Mouse (Mus musculus) frontal cortex, adult (tissue): ENCODE measurements around the gene Pnpla2.
"Not testable (repeated sequence)": the region's sequence is repeated elsewhere in the genome, so short reads cannot be mapped to it uniquely, and the experiment has no call there.

ENCODE experiments used
- ATAC-seq: cut with Nextera tagmentation; 2 replicates; pipeline ENCODE4 v1.9.2; 2017; ENCODE audit warnings: mild to moderate bottlenecking, moderate library complexity, mixed read lengths; ENCODE audit not compliant: low TSS enrichment

The Pnpla2 gene

DNA sequence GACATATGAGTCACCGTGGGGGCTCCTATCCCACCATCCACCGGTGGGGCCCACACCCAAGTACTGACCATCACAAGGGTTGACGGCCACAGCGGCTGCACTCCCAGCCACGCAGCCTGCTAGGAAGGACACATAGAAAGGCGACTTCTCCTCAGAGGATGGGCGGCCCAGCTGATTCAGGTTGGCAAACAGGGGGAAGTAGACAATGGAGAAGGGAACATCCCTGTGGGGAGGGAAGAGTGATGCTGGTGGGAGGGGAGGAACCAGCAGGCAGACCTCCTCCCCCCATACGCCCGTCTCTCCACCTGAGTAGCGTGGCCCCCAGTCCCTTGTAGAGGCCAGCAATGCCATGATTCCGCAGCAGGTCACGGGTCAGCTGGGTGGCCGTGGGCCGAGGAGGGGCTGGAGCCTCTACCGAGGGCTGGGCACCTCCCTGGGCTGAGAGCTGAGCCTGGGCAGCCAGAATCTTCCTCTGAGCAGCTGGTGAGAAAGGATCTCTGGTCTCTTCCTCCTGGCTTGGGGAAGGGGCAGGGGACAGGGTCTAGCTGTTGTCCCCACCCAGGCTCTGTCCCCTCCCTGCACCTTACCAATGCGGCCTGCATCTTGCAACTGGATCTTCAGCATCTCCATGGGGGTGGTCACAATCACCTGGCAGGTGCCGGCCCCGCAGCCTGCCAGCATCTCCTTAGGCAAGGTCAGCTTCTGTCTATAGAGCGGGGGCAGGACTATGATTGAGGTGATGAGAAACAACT is 23.4 kb upstream of the Pnpla2 start:
- no peak for ATAC-seq

DNA sequence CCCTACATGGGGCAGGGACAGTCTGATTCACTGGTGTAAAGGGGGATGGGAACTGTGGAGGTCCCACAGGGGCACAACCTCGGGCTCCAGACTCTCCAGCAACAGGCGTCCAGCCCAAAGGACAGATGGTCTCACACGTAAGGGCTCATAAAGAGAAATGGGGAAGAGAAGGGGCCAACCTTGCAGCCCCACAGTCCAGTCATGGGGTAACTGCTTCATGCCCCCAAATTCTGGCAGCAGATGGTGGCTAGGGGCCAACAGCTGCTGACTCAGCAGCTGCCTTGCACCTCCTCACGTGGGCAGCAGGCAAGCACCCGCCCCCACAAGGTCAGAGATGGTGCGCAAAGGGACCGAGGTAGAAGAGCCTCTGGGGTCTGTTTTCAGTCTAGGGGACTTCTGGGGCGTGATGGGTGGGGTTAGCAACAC is 22.8 kb upstream of the Pnpla2 start:
- no peak for ATAC-seq

DNA sequence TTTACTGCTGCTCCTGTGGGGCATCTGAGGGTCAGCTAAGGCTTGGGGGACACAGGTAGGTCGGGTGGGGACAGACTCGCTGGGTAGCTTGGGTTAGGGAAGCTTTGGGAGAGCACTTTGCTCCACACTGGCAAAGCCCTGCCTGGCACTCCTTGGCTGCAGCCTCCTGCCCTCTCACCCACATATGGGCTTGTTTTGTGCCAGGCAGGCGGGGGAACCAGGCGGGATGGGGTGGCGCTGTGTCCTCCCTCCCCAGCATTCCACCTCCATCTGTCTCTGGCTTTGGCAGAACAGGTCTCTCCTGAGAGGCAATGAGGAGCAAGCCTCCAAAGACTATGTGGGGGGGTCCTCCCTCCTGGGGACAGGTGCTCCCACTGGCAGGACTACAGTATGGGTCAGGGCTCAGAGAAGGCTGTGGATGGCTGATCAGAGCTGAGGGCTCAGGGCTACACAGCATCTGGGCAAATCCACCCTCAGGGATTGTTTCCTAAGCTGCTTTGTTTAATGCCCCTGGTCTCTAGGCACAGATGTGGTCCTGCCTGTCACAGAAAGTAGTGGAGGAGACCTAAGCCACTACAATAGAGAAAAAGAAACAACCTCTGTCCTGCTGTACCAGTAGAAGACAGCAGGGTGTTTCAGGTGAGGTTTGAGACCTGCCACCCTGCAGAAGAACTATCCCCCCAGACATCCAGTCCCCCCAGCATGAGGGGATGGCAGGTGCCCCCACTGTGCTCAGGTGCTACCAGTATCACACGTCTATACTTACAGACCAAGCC is 22.1 kb upstream of the Pnpla2 start:
- ATAC-seq: no peak

GRCm38 (mm10) chr7:141433517-141434400 is 21.2 kb upstream of the Pnpla2 start:
- ATAC-seq: no peak

DNA sequence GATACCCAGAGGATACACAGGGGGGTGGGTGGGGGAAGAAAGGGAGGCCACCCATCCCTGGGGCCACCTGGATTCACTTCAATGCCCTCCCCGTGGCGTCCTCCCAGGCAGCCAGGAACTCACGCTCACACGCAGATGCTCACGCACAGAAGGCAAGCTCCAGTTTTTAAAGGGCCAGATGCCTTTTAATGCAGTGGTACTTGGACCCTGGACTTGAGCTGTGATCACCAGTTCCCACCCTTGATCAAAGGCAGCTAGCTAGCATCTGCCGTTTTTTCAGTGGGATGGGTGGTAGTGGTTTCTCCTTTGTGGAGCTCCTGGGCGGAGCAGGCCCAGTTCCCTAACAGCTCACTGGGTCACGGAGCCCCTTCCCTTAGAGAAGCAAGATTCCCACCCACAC is 20.5 kb upstream of the Pnpla2 start:
- peak; percentile 33; the same call in 1 of the 2 replicates for ATAC-seq

- peak; percentile 34; the same call in 1 of the 2 replicates for ATAC-seq
Measured at GRCm38 (mm10) chr7:141435129-141435855, 19.7 kb upstream of the Pnpla2 start.

- no peak for ATAC-seq
Measured at GRCm38 (mm10) chr7:141435856-141436522, 19.0 kb upstream of the Pnpla2 start.

DNA sequence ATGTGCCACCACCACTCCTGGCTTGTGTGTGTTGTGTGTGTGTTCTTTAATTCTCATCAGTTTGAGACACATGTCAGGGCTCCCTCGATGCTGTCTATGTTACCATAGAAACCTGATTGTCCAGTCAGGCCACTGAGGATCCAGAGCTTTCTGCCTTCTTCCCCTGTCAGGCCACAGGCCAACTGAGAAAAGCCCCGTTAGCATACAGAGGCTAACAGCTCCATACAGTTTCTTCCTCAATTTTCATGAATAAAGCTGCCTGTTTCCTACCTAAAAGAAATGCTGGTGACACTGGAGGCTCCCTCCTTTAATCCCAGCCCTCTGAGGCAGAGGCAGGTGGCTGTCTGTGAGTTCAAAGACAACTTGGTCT is 18.5 kb upstream of the Pnpla2 start:
- no peak for ATAC-seq

DNA sequence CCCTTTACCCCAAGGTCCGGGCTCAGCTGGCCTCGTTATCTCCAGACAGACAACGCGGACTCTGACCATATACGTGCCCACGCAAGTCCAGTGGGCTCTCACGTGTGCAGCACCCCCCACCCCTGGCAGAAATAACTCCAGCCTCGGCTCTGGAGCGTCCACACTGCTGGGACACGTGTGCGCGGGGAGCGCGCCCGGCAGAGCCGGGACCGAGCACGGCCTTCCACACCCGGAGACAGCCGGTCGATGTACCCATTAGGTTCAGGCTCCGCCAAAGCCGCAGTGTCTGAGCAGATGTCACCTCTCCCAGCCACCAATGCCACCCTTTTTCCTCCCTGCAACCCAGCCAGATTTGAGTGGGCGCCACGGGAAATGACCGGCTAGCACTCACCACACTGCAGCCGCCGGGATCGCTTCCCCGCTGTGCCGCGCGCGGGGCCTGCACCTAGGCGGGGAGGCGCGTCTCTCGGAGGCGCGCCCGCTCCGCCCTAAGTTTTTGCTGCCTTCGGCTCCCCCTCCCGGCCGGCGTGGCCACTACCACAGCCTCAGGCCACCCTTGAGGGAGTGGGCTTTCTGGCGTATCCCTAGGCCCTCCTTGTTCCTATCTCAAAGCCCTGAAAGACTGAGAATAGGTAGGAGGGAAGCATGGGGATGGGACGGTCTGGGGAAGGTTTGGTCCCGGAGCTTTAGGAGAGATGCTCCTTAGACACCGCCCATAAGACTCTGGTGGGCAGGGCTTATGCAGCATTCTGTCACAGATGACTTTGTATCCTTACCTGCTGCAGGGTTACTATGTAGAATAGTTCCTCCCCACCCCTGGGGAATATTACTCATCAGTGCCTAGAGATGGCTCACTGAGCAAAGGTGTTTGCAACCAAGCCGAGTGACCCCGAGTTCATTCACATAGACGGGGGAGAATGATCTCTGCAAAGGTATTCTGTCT is 17.5 kb upstream of the Pnpla2 start, which contains the start of gene Slc25a22:
TSS of gene Slc25a22 (minus strand) at position 715 of the 943 bp plus-strand sequence.
- peak; percentile 60 for ATAC-seq

DNA sequence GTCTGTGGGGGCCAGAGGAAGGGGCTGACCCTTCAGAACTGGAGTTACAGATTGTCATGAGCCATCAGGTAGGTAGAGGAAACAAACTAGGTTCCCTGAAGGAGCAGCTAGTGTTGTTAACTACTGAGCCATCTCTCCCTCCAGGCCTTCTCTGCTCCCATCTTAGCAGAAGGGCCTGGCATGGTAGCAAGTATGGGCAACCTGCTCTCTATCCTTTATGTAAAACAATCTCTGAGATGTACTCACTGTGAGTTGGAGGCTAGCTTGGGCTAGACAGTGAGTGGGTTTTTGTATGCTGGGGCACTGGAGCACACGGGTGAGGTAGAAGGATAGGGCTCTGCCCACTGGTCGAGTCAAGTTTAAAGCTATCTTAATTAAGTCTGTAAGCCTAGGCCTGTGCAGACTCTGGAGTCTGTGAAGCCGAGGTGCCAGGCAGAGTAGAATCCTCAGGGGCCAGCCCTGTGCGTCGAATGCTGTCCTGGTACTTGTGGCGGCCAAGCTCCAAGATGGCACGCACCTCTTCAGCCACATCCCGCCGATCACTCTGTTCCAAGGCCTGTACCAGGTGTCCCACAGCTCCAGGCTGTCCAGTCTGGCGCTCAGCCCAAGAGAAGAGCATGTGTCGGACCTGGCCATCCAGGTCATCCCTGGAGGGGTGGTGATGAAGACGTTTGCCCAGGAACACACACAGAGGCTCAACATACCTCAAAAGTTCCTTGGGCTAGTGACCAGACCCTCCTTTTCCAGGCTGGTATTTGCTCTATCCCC is 16.6 kb upstream of the Pnpla2 start:
- no peak for ATAC-seq

GRCm38 (mm10) chr7:141439140-141439679 is 15.8 kb upstream of the Pnpla2 start:
- ATAC-seq: no peak

- ATAC-seq: no peak
Measured at GRCm38 (mm10) chr7:141439811-141440210, 15.2 kb upstream of the Pnpla2 start.

DNA sequence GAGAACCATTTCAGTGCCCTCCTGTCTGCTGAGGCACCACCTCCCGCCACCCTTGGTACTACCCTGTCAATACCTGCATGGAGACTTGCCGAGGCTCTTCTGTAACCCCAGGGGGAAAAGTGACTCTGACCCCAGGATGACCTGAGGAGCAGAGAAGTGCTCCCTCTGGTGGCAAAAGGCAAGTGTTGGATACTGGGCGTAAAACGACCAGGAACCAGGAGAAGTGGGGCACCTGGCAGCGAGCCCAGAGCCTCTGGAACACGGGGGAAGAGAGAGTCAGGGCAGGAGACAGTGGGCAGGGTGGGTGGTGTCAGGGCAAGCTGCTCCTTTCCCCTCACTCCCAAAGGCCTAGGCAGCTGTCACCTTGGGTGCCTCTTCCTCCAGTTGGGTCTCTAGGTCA is 14.4 kb upstream of the Pnpla2 start:
- no peak for ATAC-seq

- no peak for ATAC-seq
Measured at GRCm38 (mm10) chr7:141441460-141441859, 13.5 kb upstream of the Pnpla2 start.

DNA sequence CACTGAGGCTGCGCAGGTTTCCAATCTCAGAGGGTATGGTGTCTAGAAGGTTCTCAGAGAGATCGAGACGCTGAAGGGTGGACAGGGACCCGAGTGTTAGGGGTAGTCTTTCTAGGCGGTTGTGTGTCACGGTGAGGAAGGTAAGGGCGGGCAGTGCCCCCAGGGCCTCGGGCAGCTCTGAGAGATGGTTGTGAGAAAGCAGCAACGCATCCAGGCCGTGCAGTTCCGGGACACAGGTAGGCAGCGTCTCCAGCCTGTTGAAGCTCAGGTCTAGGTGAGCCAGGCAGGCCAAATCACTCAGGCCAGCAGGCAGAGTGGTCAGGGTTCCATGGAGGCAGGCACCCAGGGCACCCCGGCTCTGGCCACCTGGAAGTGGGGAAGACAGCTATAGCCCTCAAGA is 12.8 kb upstream of the Pnpla2 start:
- ATAC-seq: no peak

DNA sequence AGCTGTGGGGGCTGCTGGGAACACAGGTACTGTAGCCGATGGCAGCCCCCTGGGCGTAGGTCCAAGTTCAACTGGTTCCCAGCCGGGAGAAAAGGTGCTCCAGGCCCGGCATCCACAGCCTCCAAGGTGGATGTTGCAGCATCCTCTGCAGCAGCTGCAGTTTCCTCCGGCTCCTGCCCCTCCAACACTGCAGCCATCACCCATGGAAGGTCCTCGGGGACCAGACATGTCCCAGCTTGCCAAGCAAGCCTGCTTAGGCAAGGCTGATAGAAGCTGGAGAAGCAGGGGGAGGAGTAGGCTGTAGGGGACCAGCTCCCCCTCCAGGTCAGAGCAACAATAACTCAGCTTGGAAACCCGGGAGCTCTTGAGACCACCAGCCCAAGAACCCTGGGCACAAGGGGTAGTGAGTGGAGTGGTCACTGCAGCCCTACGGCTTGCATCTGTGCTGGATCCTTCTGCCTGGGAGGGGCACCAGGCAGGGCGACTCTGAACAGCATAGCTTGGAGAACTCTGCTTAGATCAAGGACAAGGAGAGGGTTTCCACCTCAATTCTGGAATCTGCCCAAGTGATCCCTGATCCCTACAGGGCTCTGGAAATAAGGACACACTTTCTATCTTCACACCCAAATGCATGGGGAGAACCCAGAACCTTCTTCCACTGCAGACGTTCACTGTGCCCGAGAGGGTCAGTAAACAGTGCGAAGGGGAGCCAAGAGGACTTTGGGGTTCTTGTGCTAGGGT is 11.7 kb upstream of the Pnpla2 start:
- ATAC-seq: no peak

DNA sequence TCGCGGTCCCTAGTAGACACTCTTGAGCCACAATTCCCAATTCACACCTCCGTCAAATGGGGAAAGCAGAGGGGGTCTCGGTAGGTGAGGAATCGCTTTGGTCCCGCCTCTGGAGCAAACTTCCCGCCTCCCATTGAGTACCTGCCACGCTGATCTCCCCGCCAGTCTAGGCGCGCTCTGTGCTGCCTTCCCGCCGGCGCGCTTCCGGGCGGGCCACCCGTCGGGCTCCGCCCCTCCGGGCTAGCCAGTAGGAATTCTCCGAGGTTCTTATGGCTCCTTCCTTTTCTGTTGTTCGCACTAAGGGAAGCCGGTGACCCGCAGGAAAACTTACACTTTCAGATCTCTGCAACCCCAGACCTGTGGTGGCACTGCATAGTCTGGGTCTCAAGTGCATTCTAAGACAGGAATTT is 11.2 kb upstream of the Pnpla2 start, which contains the start of gene Pidd1:
TSS of gene Pidd1 (minus strand) at position 198 of the 410 bp plus-strand sequence.
- ATAC-seq: no peak

- not testable (repeated sequence) for ATAC-seq
Measured at GRCm38 (mm10) chr7:141446374-141446773, 8.6 kb upstream of the Pnpla2 start.
